Mouse (Mus musculus): ENCODE measurements around the gene Pip4k2b.
A peak's percentile ranks its signal among the peaks of the same experiment; 100 is the strongest.
"Not testable (repeated sequence)": the region's sequence is repeated elsewhere in the genome, so short reads cannot be mapped to it uniquely, and the experiment has no call there.

Pip4k2b gene

GRCm38 (mm10) chr11:97748496-97748895 lies 4.0 kb upstream of the Pip4k2b start:
- no peak for DNase-seq

DNA sequence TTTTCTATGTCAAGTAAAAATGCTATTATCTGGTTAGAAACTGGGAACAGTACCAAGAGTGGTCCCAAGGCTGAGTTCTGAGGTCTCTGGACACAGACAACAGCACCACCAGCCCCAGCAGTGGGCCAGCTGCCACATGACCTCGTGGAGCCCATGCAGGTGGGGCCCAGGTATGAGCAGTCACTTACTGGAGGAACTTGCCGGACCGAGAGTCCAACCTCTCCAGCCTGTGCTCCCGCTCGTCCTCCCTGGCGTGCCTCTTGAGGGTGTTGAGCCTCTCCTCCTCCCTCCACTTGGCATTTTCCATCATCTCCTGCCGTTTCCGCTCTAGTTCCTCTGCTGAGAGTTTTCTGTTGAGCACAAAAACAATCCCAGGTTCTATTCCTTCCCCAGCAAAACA lies 3.3 kb upstream of the Pip4k2b start:
- no peak for DNase-seq

DNA sequence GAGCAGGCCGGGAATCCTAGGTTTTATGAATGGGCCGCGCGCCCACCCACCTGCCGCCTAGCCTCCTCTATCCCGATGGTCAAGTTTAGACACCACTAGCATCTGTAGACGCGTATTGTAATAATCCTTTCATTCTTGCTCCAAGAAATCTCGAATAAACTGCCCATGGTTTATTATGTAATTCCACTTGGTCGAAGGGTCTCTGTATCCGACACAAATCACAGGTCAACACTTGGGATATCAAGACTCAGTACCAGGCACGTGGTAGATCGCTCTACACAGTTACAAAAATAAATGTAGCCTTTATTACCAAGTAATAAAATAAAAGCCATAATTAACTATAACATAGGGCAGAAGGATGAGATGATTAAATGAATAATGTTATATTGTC lies 822 bp upstream of the Pip4k2b start:
- DNase-seq = no peak

- peak; percentile 99 for DNase-seq
Observed at GRCm38 (mm10) chr11:97744718-97745330, 320 bp upstream of the Pip4k2b start.

- no peak for DNase-seq
Observed at GRCm38 (mm10) chr11:97743423-97743822, 1.1 kb downstream of the Pip4k2b start.

- no peak for DNase-seq
Observed at GRCm38 (mm10) chr11:97742591-97742990, 1.9 kb downstream of the Pip4k2b start.

- DNase-seq = no peak
Observed at GRCm38 (mm10) chr11:97742157-97742556, 2.3 kb downstream of the Pip4k2b start.

- DNase-seq = no peak
Observed at GRCm38 (mm10) chr11:97740190-97740589, 4.3 kb downstream of the Pip4k2b start.

- no peak for DNase-seq
Observed at GRCm38 (mm10) chr11:97739155-97739554, 5.3 kb downstream of the Pip4k2b start.

DNA sequence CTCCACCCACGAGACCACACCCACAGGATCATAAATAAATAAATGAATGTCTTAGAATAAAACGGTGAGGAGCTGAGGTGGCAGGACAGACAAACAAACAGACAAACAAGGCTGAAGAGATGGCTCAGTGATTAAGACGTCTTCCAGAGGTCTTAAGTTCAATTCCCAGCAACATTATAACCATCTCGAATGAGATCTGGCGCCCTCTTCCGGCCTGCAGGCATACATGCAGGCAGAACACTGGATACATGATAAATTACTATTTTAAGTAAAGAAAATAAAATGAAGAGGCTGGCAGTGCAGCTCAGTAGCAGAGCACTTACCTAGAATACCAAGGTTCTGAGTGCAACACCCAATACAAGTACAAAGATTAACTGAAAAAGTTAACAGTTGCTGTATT lies 5.8 kb downstream of the Pip4k2b start:
- peak; percentile 34 for DNase-seq

GRCm38 (mm10) chr11:97737600-97737999 lies 6.9 kb downstream of the Pip4k2b start:
- DNase-seq = no peak

DNA sequence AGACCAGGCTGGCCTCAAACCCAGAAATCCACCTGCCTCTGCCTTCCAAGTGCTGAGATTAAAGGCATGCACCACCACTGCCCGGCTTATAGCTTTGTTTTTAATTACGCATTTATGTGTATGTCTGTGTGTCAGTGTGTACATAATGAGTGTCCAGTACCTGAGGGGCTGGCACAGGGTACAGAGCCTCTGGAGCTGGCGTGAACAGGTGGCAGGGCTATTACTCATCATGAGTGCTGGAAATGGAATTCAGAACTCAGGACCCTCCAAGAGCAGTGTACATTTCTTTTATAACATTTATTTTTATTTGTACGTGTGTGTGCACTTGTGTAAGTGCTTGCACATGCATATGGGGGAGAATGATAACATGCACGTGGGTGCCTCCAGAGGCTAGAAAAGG lies 7.9 kb downstream of the Pip4k2b start:
- DNase-seq = no peak

DNA sequence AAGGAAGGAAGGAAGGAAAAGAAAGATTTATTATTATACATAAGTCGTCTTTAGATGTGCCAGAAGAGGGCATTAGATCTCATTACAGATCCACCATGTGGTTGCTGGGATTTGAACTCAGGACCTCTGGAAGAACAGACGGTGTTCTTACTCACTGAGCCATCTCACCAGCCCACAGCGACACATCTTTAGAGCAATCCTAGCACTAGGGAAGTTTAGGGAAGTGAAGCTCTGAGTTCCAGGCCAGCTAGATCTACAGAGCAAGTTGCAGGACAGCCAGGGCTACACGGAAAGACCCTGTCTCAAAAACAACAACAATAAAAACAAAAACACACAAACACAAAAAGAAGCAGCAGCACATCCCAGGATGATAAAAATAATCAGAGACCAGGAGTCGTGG lies 9.7 kb downstream of the Pip4k2b start:
- DNase-seq = not testable (repeated sequence)

GRCm38 (mm10) chr11:97733689-97734088 lies 10.8 kb downstream of the Pip4k2b start:
- no peak for DNase-seq

DNA sequence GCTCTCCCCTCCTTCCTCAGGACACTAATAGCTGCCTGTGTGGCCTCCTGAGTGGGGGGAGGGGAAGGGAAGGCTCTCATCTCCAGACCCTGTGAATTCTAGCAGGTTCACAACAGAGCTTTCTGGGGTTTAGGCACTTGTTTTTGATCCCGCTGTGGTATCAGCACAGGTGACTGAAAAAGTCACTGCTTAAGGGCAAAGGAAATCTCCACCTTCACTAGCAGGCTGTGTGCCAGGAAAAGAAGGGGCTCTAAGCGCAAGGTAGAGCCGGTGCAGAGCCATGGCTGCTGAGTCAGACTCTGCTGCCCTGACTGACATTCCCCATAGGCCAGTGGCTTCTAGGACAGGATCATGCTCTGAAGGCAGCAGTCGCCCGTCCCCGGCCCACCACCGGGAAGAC lies 15.8 kb downstream of the Pip4k2b start:
- no peak for DNase-seq

DNA sequence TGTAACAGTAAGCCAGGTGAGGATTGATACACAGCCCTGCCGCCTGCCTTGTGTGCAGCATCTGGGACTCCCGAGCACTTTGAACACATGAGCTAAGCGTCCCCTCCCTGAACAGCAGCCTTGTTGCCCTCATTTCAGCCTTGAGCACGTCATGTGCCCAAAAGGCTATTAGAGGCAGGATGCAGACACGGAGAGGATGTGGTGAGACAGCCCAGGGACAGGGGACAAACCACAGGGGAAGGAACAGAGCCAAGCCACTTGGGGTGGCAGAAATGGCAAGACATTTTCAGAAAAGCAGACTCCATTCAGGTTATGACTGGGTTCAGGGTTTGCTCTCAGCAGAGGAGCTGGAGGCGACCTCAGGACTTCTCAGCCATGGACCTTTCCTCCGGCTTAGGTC lies 16.2 kb downstream of the Pip4k2b start:
- DNase-seq = no peak

DNA sequence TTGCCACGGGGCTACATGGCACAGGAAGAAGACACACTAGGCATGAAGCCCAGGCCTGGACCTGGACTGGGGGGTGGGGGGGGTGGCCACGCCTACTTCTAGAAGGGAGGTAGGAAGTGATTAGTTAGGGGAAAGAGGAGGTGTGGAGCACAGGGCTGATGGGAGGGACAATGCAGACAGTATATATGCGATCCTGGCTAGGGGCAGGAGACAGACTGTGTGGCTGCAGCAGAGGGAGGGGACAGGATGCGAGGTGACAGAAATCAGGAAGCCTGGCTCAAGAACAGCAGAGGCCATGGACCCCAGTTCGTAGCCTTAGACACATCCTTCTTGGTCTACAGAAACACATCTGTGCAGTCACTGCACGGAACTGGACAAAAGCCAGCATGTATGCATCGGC lies 20.8 kb downstream of the Pip4k2b start:
- DNase-seq = no peak

DNA sequence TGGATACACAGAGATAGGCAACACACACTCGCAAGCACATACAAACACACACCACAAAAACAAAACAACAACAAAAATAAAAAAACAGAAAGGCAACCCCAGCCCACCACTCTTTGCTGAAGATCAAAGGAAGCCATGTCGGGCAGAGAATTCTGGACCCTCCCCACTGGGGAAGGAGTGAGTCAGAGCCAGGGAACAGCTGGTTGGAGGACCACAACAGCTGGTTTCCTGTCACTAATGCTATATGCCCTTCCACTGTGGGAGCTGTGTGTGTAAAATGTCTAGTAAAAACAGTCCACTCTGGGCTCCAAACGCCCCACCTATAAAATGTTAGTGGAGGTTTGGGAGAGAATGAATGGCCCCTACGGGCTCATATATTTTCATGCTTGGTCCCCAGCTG lies 23.2 kb downstream of the Pip4k2b start:
- no peak for DNase-seq

- no peak for DNase-seq
Observed at GRCm38 (mm10) chr11:97719041-97719440, 25.5 kb downstream of the Pip4k2b start.

GRCm38 (mm10) chr11:97718281-97718860 lies 26.1 kb downstream of the Pip4k2b start:
- DNase-seq = no peak

- no peak for DNase-seq
Observed at GRCm38 (mm10) chr11:97717369-97718280, 26.9 kb downstream of the Pip4k2b start.

DNA sequence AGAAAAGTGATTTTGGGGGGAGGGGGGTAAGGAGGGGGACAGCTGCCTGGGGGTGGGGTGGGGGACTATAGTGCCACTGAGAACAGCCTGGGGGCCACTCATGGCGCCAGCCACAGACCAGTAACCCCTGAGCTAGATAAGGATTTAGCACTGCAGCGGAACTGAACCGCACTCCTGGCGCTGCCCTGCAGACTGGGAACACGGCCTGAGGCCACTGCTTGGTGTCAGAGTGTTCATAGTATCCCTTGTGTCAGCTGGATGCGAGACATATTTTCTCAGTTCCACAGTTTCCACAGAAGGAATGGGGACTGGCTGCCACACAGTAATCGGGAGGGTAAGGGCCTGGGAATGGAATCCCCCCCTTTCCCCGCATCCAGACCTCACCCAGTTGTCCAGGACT lies 28.5 kb downstream of the Pip4k2b start:
- DNase-seq = no peak

GRCm38 (mm10) chr11:97714784-97715760 lies 29.4 kb downstream of the Pip4k2b start:
- DNase-seq = no peak
